Mouse (Mus musculus) erythroblast, embryonic 14.5 days (primary cell): Measurements from ENCODE around the gene Ttll2. TPM values are rescaled to one million over a fixed set of nuclear protein-coding genes. Genes with fewer than 3 reads are reported as not detected.
"Not testable (repeated sequence)": the region's sequence is repeated elsewhere in the genome, so short reads cannot be mapped to it uniquely, and the experiment has no call there.

ENCODE experiments used
- H3K27me3 ChIP-seq: 2 replicates; pipeline ENCODE4 v1.6.1; 2012; ENCODE audit warnings: inconsistent platforms; ENCODE audit not compliant: control insufficient read depth
- H3K36me3 ChIP-seq: 2 replicates; pipeline ENCODE4 v1.6.1; 2012; ENCODE audit warnings: mild to moderate bottlenecking, inconsistent platforms; ENCODE audit not compliant: control insufficient read depth
- H3K4me1 ChIP-seq: 2 replicates; pipeline ENCODE4 v1.6.1; 2012; ENCODE audit warnings: inconsistent platforms; ENCODE audit not compliant: control insufficient read depth
- H3K4me3 ChIP-seq: replicated peaks from 2 replicates; pipeline ENCODE3; 2012; ENCODE audit warnings: moderate library complexity, mild to moderate bottlenecking, inconsistent platforms
- H3K9me3 ChIP-seq: 2 replicates; pipeline ENCODE4 v1.6.1; 2012; ENCODE audit warnings: low read length, inconsistent platforms, mixed read lengths; ENCODE audit not compliant: control insufficient read depth
- polyA plus RNA-seq: library from polyadenylated mRNA; stranded (reverse); fragments of >175 nt; gene quantifications from 2 replicates; pipeline ENCODE4 v1.2.3, GENCODE M21; 2012

Gene Ttll2
- not detected in 2 replicates for polyA plus RNA-seq

- not testable (repeated sequence) for H3K27me3 ChIP-seq, H3K4me3 ChIP-seq
These were observed at the start of gene Ttll2 for GRCm38 (mm10) chr17:7352596-7352995. TSS of gene Ttll2 (minus strand) at chr17:7352696.

DNA sequence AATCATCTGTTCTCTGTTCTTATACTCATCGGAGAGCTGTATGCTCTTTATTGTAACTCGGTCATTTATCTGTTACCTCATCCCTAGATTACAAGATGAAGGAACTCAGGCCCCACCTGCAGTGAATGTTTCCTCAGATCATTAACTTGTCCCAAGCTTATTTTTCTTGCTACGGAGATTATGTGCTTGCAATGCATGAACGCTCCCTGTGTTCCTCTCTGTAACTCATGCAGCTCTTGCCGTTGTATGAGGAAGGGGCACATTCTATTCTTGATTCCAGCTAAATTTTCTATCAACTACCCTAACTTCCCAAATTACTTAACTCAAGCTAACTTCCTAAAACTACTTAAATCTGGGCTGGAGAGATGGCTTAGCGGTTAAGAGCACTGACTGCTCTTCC lies 47.3 kb upstream of the Ttll2 start:
- H3K27me3 ChIP-seq, H3K9me3 ChIP-seq, H3K36me3 ChIP-seq, H3K4me1 ChIP-seq, H3K4me3 ChIP-seq: not testable (repeated sequence)

More at GRCm38 (mm10) chr17:7352596-7352995, at the start of gene Ttll2:
- not testable (repeated sequence) for H3K36me3 ChIP-seq, H3K4me1 ChIP-seq, H3K9me3 ChIP-seq

DNA sequence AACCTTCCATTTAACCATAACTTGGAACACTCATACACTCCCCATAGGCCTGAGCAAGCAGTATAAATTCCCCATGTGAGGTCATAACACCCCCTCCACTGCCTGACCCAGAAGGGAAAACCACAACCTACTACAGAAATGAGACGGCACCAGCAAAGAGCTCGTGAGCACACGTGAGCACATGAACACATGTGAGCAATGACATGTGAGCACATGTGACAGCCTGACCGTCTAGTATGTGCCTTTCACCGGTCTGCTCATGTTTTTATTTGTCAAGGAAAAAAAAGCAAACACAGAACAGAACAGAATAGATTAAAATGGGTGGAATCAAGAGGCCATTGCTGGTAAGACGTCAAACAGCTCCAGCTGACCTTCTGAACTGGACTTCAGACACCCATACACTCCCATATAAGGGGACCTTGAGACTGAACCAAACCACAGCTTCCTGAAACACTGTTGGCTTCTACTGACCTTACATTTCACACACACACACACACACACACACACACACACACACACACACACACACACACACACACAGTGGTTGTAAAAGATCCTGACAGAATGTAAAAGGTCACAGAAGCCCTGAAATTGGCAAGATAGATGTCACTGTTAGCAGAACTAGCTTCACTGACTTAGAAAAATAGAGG lies 45.8 kb upstream of the Ttll2 start:
- H3K4me3 ChIP-seq, H3K9me3 ChIP-seq, H3K4me1 ChIP-seq, H3K36me3 ChIP-seq, H3K27me3 ChIP-seq: not testable (repeated sequence)

DNA sequence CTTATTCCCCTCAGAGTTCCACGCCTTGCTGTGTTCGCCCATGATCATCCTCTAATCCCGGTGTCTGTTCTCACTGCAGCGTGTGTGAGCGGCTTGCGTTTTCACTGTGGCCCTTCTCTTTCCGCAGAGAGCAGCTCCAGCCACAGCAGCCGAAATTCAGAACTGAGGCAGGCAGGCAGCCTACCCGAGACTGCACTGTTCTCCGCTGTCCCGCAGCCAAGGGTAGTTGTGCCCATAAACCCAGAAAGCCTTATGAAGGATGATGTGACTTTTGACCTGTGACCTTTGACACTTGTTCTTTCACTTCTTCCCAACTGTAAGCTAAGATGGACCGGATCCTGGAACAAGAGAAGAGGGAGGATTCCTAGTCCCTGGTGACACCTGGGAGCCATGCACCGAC lies 44.6 kb upstream of the Ttll2 start:
- H3K4me3 ChIP-seq, H3K4me1 ChIP-seq, H3K27me3 ChIP-seq, H3K36me3 ChIP-seq, H3K9me3 ChIP-seq: not testable (repeated sequence)

DNA sequence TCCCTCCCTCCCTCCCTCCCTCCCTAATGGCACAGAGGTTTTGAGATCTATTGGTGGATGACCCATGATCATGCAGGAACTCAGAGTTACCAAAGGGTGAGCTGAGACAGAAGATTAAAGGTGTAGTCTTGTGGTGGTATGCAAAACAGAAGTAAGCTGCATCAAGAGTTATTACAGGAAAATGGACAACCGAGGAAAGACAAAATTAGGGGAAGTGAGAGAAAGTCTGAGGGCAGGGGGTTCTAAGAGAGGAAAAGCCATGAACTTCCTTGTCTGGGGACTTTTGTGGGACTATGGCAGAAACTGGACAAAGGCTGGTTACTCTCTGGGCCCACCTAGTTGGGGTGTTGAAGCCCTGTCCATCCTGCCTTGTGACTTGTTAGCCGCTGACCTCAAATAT lies 43.8 kb upstream of the Ttll2 start:
- not testable (repeated sequence) for H3K9me3 ChIP-seq, H3K27me3 ChIP-seq, H3K36me3 ChIP-seq, H3K4me1 ChIP-seq, H3K4me3 ChIP-seq

GRCm38 (mm10) chr17:7395671-7396070 lies 43.2 kb upstream of the Ttll2 start:
- not testable (repeated sequence) for H3K9me3 ChIP-seq, H3K4me1 ChIP-seq, H3K4me3 ChIP-seq, H3K36me3 ChIP-seq, H3K27me3 ChIP-seq

- H3K4me3 ChIP-seq, H3K27me3 ChIP-seq, H3K4me1 ChIP-seq, H3K9me3 ChIP-seq, H3K36me3 ChIP-seq: not testable (repeated sequence)
These were observed 42.6 kb upstream of the Ttll2 start for GRCm38 (mm10) chr17:7395116-7395515.

GRCm38 (mm10) chr17:7389898-7390297 lies 37.4 kb upstream of the Ttll2 start:
- H3K4me1 ChIP-seq, H3K36me3 ChIP-seq, H3K27me3 ChIP-seq, H3K9me3 ChIP-seq, H3K4me3 ChIP-seq: not testable (repeated sequence)

DNA sequence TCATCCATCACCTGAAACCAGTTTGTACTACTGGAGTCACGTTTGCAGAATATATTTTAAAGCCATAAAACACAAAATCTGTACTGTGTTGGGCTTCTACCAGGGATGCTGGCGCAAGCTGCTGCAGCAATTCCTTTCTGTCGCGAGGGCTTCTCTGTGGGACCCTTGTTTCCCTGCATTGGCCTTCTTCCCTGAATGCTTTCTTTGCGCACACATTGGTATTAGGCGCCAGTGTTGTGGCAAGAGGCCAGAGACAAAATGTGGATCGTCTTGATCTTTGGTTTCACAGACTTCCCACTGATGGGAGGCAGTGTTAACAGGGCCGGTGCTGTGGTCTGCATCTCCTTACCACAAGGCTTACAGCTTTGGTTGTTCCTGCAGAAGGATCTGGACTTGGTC lies 36.5 kb upstream of the Ttll2 start:
- not testable (repeated sequence) for H3K4me3 ChIP-seq, H3K9me3 ChIP-seq, H3K36me3 ChIP-seq, H3K27me3 ChIP-seq, H3K4me1 ChIP-seq

GRCm38 (mm10) chr17:7388341-7388957 lies 36.0 kb upstream of the Ttll2 start:
- not testable (repeated sequence) for H3K4me1 ChIP-seq, H3K27me3 ChIP-seq, H3K4me3 ChIP-seq, H3K9me3 ChIP-seq, H3K36me3 ChIP-seq

DNA sequence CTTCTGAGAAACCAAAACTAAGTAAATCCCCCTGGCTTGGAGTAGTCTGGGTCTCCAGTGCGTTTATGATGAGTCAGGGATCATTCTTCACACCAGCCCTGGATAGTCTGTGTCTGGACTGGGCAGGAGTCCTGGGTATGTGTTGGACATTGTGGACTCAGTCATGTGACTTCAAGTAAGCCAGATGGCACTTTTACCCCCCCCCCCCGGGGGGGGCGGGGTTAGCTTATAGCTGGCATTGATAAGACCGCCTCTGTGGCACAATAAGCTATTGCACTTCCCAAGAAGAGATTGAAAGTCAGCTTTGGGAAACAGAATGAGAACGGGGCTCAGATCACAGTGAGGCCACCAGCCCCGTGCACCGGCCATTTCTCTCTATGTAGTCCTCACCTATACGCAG lies 33.5 kb upstream of the Ttll2 start:
- not testable (repeated sequence) for H3K27me3 ChIP-seq, H3K4me1 ChIP-seq, H3K4me3 ChIP-seq, H3K9me3 ChIP-seq, H3K36me3 ChIP-seq

DNA sequence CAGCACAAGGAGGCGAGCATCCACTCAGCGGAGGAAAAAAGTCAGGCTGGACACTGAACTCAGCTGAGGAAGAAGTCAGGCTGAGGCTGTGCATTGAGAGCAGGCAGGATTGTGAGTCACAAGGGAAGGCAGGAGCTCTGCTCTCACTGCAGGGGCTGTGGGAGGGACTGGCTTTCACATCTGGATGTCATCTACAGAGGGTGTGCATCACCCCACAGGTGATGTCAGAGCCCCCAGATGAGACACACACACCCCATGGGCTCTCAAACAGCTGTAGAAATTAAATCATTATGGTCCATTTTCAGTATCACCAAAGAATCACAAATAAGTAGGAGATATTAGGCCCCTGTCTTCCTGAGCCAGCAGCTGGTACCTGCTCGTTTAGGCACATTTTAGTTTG lies 32.9 kb upstream of the Ttll2 start, which contains the start of gene Unc93a2:
TSS of gene Unc93a2 (minus strand) at position 101 of the 400 bp plus-strand sequence.
- not testable (repeated sequence) for H3K4me3 ChIP-seq, H3K9me3 ChIP-seq, H3K4me1 ChIP-seq, H3K36me3 ChIP-seq, H3K27me3 ChIP-seq

- not testable (repeated sequence) for H3K4me3 ChIP-seq, H3K9me3 ChIP-seq, H3K27me3 ChIP-seq, H3K36me3 ChIP-seq, H3K4me1 ChIP-seq
These were observed 31.0 kb upstream of the Ttll2 start for GRCm38 (mm10) chr17:7383167-7384143.

- H3K36me3 ChIP-seq, H3K4me3 ChIP-seq, H3K27me3 ChIP-seq, H3K9me3 ChIP-seq, H3K4me1 ChIP-seq: not testable (repeated sequence)
These were observed 30.2 kb upstream of the Ttll2 start for GRCm38 (mm10) chr17:7382711-7383110.
